Mouse (Mus musculus) megakaryocyte, embryonic 14.5 days (primary cell): ENCODE measurements around the gene Hook2.

ENCODE experiments used
- FLI1 ChIP-seq: IDR thresholded peaks from 2 replicates; pipeline ENCODE4 v1.6.1; 2012; ENCODE audit warnings: low read length, inconsistent platforms, mixed read lengths
- GATA1 ChIP-seq: IDR thresholded peaks from 3 replicates; pipeline ENCODE4 v1.6.1; 2012; ENCODE audit warnings: mixed read lengths, low read length, inconsistent platforms, borderline replicate concordance

- TF ChIP-seq FLI1 = no peak
- no peak for TF ChIP-seq GATA1
Measured at GRCm38 (mm10) chr8:84967532-84968304, 22.7 kb upstream of the Hook2 start.
